Mouse (Mus musculus): ENCODE results near the gene Ggt5. TPM values are rescaled to one million over a fixed set of nuclear protein-coding genes. Genes with fewer than 3 reads are reported as not detected.
A peak's percentile ranks its signal among the peaks of the same experiment; 100 is the strongest.

Gene Ggt5
- polyA plus RNA-seq, 1 experiment from 2014 or later: 2.5 TPM

- Histone ChIP-seq H3K4me3 (no peak overlapping the region), H3K9me3 (no peaks in the 10 kb centered on the region), H3K9ac (replicated peaks) (no peak overlapping the region), H3K27me3 (peaks cover 3% of the 10 kb centered on the region; the same call in 1 of the 2 replicates), H3K36me3 (no peaks in the 10 kb centered on the region), H3K4me2 (replicated peaks) (no peak overlapping the region), H3K4me1 (peaks cover 46% of the 10 kb centered on the region), H3K27ac (replicated peaks) (no peak overlapping the region)
- ATAC-seq (replicated peaks): no peak
- WGBS: 92% methylated on average over 6 of the region's 6 CpGs
Measured at GRCm38 (mm10) chr10:75664673-75665270, 75.6 kb downstream of the Ggt5 start.

GRCm38 (mm10) chr10:75666451-75667030 is 77.4 kb downstream of the Ggt5 start:
- Histone ChIP-seq H3K9ac (replicated peaks) (peak overlapping the region; percentile 62), H3K4me2 (replicated peaks) (peak overlapping the region; percentile 96), H3K27me3 (peaks cover 3% of the 10 kb centered on the region; the same call in 1 of the 2 replicates), H3K36me3 (peaks cover 6% of the 10 kb centered on the region), H3K27ac (replicated peaks) (peak overlapping the region; percentile 83), H3K4me3 (peak overlapping the region; percentile 57), H3K4me1 (peaks cover 41% of the 10 kb centered on the region), H3K9me3 (no peaks in the 10 kb centered on the region)
- WGBS: 19% methylated on average over 4 of the region's 4 CpGs
- no peak for ATAC-seq (replicated peaks)

Other genes starting within 250 kb of the Ggt5 start
- 0.13 and 0.19 TPM in 2 replicates for gene Upb1, start 188.2 kb upstream of the Ggt5 start, polyA plus RNA-seq (2015; fragmentation: Nextera tagmentation; extraction: Ambion mirVana)
- 155 and 156 TPM in 2 replicates for gene Snrpd3, start 71.8 kb upstream of the Ggt5 start, polyA plus RNA-seq (2015; fragmentation: Nextera tagmentation; extraction: Ambion mirVana)
- gene Gucd1, start 71.4 kb upstream of the Ggt5 start, polyA plus RNA-seq (2015; fragmentation: Nextera tagmentation; extraction: Ambion mirVana): 20.1 and 20.2 TPM in 2 replicates
- 16.4 TPM in 2 replicates for gene Lrrc75b, start 29.0 kb upstream of the Ggt5 start, polyA plus RNA-seq (2015; fragmentation: Nextera tagmentation; extraction: Ambion mirVana)
- 0.67 and 0.79 TPM in 2 replicates for gene Ggt1, start 27.7 kb upstream of the Ggt5 start, polyA plus RNA-seq (2015; fragmentation: Nextera tagmentation; extraction: Ambion mirVana)
- gene Susd2, start 54.7 kb downstream of the Ggt5 start, polyA plus RNA-seq (2015; fragmentation: Nextera tagmentation; extraction: Ambion mirVana): 1.0 and 1.4 TPM in 2 replicates
- 36.8 and 38.8 TPM in 2 replicates for gene Cabin1, start 175.0 kb downstream of the Ggt5 start, polyA plus RNA-seq (2015; fragmentation: Nextera tagmentation; extraction: Ambion mirVana)
- gene Ddt, start 184.1 kb downstream of the Ggt5 start, polyA plus RNA-seq (2015; fragmentation: Nextera tagmentation; extraction: Ambion mirVana): 61.1 and 62.2 TPM in 2 replicates
- gene Gm20441, start 191.6 kb downstream of the Ggt5 start, polyA plus RNA-seq (2015; fragmentation: Nextera tagmentation; extraction: Ambion mirVana): not detected in 2 replicates
- gene Gstt3, start 192.1 kb downstream of the Ggt5 start, polyA plus RNA-seq (2015; fragmentation: Nextera tagmentation; extraction: Ambion mirVana): 0.42 and 0.51 TPM in 2 replicates
- gene Gstt1, start 209.2 kb downstream of the Ggt5 start, polyA plus RNA-seq (2015; fragmentation: Nextera tagmentation; extraction: Ambion mirVana): 10.7 and 11.5 TPM in 2 replicates
- gene Gstt4, start 233.2 kb downstream of the Ggt5 start, polyA plus RNA-seq (2015; fragmentation: Nextera tagmentation; extraction: Ambion mirVana): not detected in 2 replicates
- gene Gstt2, start 248.1 kb downstream of the Ggt5 start, polyA plus RNA-seq (2015; fragmentation: Nextera tagmentation; extraction: Ambion mirVana): 3.9 and 5.1 TPM in 2 replicates

Measured in forebrain, embryonic 15.5 days (tissue).